Mouse (Mus musculus) megakaryocyte, embryonic 14.5 days (primary cell): ENCODE data around the gene Cog5.

Source experiments
- FLI1 ChIP-seq: IDR thresholded peaks from 2 replicates; pipeline ENCODE4 v1.6.1; 2012; ENCODE audit warnings: low read length, inconsistent platforms, mixed read lengths
- GATA1 ChIP-seq: IDR thresholded peaks from 3 replicates; pipeline ENCODE4 v1.6.1; 2012; ENCODE audit warnings: mixed read lengths, low read length, inconsistent platforms, borderline replicate concordance

DNA sequence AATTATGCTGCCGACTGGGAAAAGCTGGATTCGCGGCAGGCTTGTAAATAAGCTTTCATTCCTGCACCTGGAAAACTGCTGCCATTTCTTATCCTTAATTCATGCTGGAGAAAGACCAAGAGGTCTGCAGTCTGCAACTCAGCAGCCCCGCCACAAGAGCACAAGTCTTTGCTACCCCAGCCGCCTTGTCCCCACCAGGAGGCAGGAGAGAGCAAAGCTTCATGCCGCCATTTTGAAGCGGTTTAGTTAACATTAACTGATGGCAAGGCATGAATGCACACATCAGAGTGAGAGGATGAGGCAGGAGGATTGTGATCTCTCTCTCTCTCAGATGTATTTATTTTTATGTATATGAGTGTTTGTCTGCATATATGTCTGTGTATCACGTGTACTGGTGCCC is 34.6 kb upstream of the Cog5 start:
- TF ChIP-seq GATA1 (no peak), FLI1 (no peak)
